Mouse (Mus musculus) cerebellum, adult 2 months (tissue): ENCODE results near the gene Srrt.

Experiments
- CTCF ChIP-seq: fragments of 200-500 bp; IDR thresholded peaks from 2 replicates; pipeline ENCODE4 v1.5.1; 2011; ENCODE audit warnings: low read depth, mild to moderate bottlenecking, control low read depth, low read length, moderate library complexity, borderline replicate concordance; ENCODE audit not compliant: insufficient read depth
- POLR2A ChIP-seq: fragments of 200-500 bp; IDR thresholded peaks from 2 replicates; pipeline ENCODE4 v1.6.1; 2011; ENCODE audit warnings: low read length, control low read depth, borderline replicate concordance; ENCODE audit not compliant: insufficient read depth

DNA sequence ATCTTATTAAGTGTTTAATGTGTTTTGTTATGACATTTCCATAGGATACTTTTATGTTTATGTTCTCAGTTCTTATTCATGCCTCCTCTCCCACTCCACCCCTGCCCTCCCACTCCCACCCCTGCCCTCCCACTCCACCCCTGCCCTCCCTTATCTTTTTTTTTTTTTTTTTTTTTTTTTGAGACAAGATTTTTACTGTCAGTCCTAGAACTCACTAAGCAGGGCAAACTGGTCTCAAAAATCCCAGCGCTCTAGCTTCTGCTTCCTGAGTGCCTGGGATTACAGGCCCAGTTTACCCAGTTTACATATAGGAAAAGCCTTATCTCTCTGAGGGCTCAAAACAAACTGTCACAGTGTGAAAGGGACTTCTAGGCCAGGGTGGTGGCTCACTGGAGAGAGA is 38.9 kb upstream of the Srrt start:
- TF ChIP-seq POLR2A (no peak), CTCF (no peak)
